Mouse (Mus musculus) layer of hippocampus, postnatal 25 days (tissue): ENCODE results near the gene Med17. TPM values are rescaled to one million over a fixed set of nuclear protein-coding genes. Genes with fewer than 3 reads are reported as not detected.

ENCODE experiments used
- DNase-seq, 2 experiments: peaks; one replicate each; pipeline ENCODE4 v3.0.0; 2022; ENCODE audit warnings: mixed read lengths in 2 of 2, low spot score in 1 of 2; ENCODE audit errors: extremely low spot score in 1 of 2
- microRNA-seq, 2 experiments: library from miRNA; unstranded; fragments of <30 nt; microRNA quantifications; one replicate each; pipeline ENCODE4 v1.2.0; 2021
- total RNA-seq, 2 experiments: library from RNA; stranded (reverse); gene quantifications; 2 replicates each; pipeline ENCODE4 v1.2.3; 2021

The Med17 gene
- total RNA-seq, 2 experiments from 2014 or later = 34.3 to 34.4 TPM

DNA sequence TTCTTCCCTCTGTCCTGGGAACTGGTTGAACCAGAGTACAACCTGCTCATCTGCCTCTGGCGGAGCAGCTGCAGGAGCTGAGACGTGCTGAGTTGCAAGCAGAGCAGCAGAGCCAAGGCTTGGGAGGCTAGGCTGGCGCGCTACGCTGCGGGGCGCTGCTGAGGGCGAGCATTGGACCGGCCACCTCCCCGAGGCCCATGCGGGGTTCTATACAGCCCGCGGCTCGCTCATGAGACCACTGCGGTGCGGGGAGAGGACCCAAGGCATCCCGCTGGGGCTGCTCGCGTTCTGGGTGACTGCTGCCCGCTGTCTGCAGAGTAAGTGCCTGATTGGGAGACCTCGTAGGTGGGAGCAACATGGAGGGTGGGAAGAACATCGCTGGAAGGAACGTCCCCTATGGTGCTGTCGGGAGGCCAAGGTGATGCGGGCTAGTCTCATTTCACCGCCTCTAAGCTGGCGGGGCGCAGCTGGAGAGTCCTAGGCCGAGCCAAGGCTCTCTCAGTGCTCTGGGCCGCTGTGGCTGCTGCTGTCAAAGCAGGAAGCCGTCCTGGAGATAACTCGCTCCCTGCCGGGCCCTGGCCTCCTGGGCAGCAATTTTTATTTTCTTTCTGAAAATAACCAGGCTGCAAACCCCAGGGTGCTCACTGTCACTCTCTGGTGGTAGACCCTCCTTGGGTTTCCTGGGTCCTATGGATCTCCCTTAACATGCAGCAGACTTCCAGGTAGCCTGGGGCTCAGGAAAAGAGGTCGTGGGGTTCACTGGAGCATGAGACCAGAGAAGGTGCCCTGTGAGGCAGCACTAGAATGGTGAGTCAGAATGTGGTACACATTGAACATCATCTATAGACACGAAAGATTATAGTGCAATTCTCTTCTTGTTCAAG is 40.4 kb downstream of the Med17 start, which contains the start of gene Vstm5:
Vstm5 (plus strand) TSS at position 4 of the 884 bp plus-strand sequence.
- DNase-seq = peak; percentile 24 to 30

DNA sequence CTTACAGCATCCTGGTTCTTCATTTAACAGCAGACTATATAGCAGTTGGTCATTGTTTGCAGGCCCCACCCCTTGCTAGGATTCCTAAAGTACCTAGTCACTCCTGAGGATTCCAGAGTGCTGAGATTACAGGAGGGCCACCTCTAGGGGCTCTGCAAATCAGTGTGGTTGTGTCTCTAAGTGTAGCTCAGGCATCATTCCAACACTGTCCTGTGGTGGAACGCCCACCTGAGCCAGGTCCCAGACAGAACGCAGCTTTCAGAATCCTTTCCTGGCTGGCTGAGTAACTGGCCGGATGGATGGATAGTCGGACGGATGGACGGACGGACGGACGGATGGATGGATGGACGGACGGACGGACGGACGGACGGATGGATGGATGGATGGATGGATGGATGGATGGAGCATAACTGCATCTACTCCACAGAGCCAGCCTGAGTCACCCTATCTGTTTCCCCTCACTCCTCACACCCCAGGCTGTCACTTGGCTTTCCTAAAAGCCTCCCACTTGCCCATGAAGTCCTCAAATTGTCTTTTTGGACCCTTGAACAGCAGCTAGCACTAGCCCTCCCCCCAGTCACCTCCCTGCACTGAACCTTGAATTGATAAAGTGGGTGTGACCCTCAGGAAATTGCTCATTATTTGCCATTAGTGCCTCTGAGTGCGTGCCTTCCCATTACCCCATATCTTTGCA is 41.3 kb downstream of the Med17 start:
- no peak for DNase-seq

DNA sequence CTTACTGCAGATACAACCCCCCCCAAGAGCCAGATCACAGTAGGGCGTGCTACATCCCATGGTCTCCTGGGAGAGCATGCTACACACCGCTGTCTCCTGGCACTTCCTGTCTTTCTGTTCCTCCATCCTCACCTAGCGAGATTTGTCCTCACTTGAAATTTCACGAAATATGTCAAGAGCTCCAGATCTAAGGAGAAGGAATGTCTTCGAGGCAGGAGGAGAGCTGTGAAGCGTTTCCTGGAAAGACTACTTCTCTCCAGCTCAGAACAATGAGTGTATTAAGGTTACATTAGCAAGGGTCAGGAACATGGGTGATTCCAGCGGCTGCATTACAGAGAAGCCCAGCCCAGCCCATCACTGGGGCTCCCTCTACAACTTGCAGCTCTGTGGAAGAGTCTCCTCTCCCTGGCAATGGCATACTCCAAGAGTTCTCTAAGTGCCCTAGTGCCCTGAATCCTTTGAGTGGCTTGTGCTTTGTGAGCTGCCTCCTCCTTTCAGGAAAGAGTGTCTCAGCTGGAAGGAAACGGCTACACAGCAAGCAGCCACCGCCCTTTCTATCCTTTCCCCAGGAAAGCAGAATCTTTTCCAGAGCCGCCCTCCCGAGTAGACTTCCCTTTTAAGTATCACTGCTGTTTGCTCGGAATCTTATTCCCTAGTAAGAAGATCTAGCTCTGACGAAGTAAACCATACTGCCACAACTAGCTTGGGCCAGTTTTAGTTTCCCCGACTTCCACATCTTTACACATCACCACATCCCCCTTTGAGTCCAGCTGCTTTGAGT is 42.0 kb downstream of the Med17 start:
- DNase-seq = no peak

DNA sequence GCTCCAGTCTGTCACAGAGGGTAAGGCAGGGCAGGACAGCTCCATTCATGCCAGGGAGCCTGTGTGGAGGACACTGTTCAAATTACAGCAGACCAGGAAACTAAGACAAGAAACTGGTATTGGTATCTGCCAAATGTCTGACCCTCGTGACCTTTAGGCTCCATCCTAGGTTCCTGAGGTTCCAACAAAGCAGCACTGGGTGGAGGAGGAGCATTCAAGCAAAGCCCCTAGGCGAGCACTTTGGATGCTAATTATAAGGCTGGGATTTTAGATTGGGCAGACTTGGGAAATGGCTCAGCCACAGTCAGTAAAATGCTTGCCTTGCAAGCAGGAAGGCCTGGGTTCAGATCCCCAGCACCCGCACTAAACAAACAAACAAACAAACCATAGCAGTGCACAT is 43.7 kb downstream of the Med17 start:
- DNase-seq = no peak

DNA sequence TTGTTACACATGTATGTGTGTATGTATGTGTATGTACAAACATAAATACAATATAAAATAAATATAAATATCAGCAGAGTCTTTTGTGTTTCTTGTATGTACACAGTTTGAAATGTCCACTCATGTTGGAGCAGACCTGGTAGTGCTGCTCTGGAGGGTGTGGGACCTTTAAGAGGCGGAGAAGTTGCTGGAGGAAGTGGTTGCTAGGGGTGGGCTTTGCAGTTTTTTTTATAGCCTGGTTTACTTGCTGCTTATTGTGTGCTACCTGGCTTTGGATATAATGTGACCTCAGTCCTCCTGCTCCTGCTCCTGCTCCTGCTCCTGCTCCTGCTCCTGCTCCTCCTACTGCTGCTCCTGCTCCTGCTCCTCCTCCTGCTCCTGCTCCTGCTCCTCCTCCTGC is 46.1 kb downstream of the Med17 start:
- DNase-seq = no peak

DNA sequence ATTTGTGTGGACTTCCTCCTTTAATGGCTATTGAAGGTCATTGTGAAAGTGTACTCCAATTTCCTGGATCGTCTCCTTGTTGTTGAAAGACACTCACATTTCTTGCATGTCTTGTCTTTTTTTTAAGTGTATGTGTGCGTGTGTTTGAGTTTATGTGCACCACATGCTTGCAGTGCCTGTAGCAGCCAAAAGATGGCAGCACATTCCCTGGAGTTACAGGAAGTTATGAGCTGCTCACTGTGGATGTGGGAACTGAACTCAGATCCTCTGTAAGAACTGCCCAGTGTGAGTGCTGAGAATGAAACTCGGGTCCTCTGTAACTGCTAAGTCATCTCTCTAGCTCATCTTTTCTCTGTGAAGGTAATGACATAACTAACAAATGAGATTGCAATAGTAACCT is 47.3 kb downstream of the Med17 start:
- no peak for DNase-seq

DNA sequence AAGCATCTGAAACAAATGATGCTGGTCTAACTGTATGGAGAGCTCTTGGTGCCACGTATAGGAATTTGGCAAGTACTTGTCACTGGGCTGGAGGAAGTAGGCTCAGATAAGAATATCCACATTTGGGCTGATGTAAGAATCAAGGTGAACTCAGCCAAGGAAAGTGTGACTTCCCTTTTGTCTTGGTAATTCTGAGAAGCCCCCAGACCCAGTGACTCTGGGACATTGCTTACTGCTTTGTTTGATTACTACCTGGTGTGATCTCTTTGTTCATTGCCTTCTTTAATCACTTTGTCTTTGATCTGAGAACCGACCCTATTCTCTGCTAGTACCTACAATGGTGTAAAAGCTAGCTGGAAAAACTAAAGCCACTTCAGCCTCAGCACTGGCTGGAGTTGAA is 54.8 kb downstream of the Med17 start:
- no peak for DNase-seq

DNA sequence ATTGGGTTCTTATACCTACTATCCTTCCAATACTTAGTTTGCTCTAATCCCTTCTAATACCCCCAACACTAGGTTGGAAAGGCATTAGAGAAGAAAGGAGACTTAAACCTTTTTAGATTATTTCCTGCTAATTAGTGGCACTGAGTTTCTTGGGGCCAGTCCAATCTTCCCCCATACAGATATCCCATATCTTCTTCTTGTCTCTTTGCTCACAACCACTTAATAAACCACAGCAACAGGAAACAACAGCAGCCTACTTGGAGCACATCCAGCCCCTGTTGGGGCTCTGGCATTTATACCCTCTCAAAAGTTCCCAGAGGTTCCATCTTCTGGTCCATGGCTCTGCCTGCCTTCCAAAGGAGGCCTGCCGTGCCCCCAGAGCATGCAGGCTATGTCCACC is 66.0 kb downstream of the Med17 start:
- DNase-seq = no peak

DNA sequence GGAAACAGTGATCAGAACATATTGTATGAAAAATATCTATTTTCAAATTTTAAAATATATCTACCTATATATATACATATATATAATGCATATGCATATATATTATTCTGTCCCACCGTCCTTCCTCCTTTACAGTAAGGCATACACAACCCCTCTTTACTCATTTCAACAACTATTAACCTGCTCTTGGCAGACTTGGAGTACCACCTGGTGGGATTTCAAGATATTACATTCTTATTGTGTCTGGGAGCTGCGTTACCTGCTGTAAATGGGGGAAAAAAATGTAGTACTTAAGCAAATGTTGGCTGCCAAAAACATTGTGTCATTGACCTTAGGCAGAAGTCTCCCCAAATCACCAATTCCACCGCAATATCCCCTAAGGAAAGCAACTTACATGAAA is 67.9 kb downstream of the Med17 start:
- DNase-seq = peak in 1 of 2 experiments; percentile 4

Small RNAs within 50 kb of the gene (microRNA-seq; reads per million reads assigned to microRNA genes)
- gene Gm49349 = 0 reads per million in 2 experiments
- 0 reads per million in 2 experiments for gene mmu-mir-7650

Other genes with a start within 250 kb of the Med17 start
- gene Panx1, start 234.5 kb downstream of the Med17 start, total RNA-seq = 10 to 100 TPM; 35.4 to 41.6 TPM
- not detected for gene Hephl1, start 167.8 kb downstream of the Med17 start, total RNA-seq
- 1 to 10 TPM; 6.0 to 6.6 TPM for gene Vstm5, start 40.9 kb downstream of the Med17 start, total RNA-seq
- gene Taf1d, start 26.3 kb upstream of the Med17 start, total RNA-seq = 10 to 100 TPM; 26.7 to 35.0 TPM
- 10 to 100 TPM; 16.2 to 23.3 TPM for gene 4931406C07Rik, start 26.5 kb upstream of the Med17 start, total RNA-seq
- 10 to 100 TPM; 17.6 to 24.1 TPM for gene Cep295, start 77.9 kb upstream of the Med17 start, total RNA-seq
- 1 to 10 TPM; 7.9 to 8.7 TPM for gene Smco4, start 213.5 kb upstream of the Med17 start, total RNA-seq